Mouse (Mus musculus) layer of hippocampus, adult 6 months (tissue): ENCODE data around the gene Rtp3. TPM values are rescaled to one million over a fixed set of nuclear protein-coding genes. Genes with fewer than 3 reads are reported as not detected.

Source experiments
- long read RNA-seq, 2 experiments: library from polyadenylated mRNA; unstranded; transcript quantifications; one replicate each; pipeline ENCODE4 v2.0.0; 2019 to 2020
- polyA plus RNA-seq: library from polyadenylated mRNA; unstranded; fragments of <200 nt; fragmentation: Nextera tagmentation; gene quantifications from 2 replicates; pipeline ENCODE4 v1.2.3, GENCODE M21; 2021

Rtp3 gene
- 0.28 and 0.29 TPM in 2 replicates for polyA plus RNA-seq
- long read RNA-seq, experiment 1, result 0 reads
- long read RNA-seq, experiment 2, result 0 reads

GRCm38 (mm10) chr9:110990204-110990603, at the start of gene Rtp3:
Gene Rtp3 (minus strand): TSS chr9:110990583.

GRCm38 (mm10) chr9:111019022-111019421, 28.6 kb upstream of the Rtp3 start, which contains the start of gene Ltf:
Gene Ltf (plus strand): TSS chr9:111019271.

GRCm38 (mm10) chr9:110951397-110951796, 39.0 kb downstream of the Rtp3 start, which contains the start of gene Lrrc2:
Gene Lrrc2 (plus strand): TSS chr9:110951545.

GRCm38 (mm10) chr9:110945926-110946325, 44.5 kb downstream of the Rtp3 start, which contains the start of gene Tdgf1:
Gene Tdgf1 (minus strand): TSS chr9:110946158.

Other genes starting within 250 kb of the Rtp3 start
- 0.41 and 0.43 TPM in 2 replicates for gene Myl3, start 248.7 kb downstream of the Rtp3 start, polyA plus RNA-seq
- 2.3 and 3.6 TPM in 2 replicates for gene Pth1r, start 243.4 kb downstream of the Rtp3 start, polyA plus RNA-seq
- not detected in 2 replicates for gene Prss42, start 192.4 kb downstream of the Rtp3 start, polyA plus RNA-seq
- gene Prss44, start 176.6 kb downstream of the Rtp3 start, polyA plus RNA-seq, result not detected in 2 replicates
- 0.23 and 0.25 TPM in 2 replicates for gene Prss43, start 163.9 kb downstream of the Rtp3 start, polyA plus RNA-seq
- 0.59 and 0.64 TPM in 2 replicates for gene Prss45, start 156.0 kb downstream of the Rtp3 start, polyA plus RNA-seq
- not detected in 2 replicates for gene Prss46, start 146.1 kb downstream of the Rtp3 start, polyA plus RNA-seq
- gene Prss50, start 132.6 kb downstream of the Rtp3 start, polyA plus RNA-seq, result 0.94 and 3.3 TPM in 2 replicates
- gene Als2cl, start 110.7 kb downstream of the Rtp3 start, polyA plus RNA-seq, result 1.2 TPM in 2 replicates
- gene Tmie, start 110.5 kb downstream of the Rtp3 start, polyA plus RNA-seq, result 0.95 and 2.4 TPM in 2 replicates
- not detected in 2 replicates for gene Fam240a, start 73.7 kb downstream of the Rtp3 start, polyA plus RNA-seq
- gene Tdgf1, start 44.4 kb downstream of the Rtp3 start, polyA plus RNA-seq, result 1.2 TPM in 2 replicates
- 3.2 and 3.9 TPM in 2 replicates for gene Lrrc2, start 39.0 kb downstream of the Rtp3 start, polyA plus RNA-seq
- 0.21 TPM in 1 of 2 replicates, not detected in the other for gene Ltf, start 28.7 kb upstream of the Rtp3 start, polyA plus RNA-seq
- gene Ccrl2, start 66.9 kb upstream of the Rtp3 start, polyA plus RNA-seq, result 1.5 and 1.7 TPM in 2 replicates
- gene Lrrfip2, start 127.0 kb upstream of the Rtp3 start, polyA plus RNA-seq, result 25.2 and 26.5 TPM in 2 replicates